Mouse (Mus musculus): Measurements from ENCODE around the gene Cxcl2.

Gene Cxcl2

DNA sequence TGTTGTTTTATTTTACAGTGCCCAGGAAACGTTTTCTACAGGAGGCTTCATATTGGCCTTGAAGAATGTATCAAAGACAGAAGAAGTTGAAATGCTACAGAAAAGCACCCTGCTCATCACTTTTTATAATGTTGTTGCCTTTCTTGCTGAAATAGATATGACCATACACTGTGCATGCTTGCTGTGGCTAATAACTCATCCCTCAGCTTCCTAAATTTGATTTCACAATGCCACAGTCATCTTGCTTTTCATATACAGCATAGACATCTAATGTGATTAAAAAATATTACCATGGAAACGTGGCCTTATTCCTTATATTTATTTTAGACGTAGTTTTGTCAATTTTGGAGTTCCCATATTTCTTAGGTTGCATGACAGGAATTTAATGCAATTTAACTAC lies 6.2 kb upstream of the Cxcl2 start:
- no peak for DNase-seq

DNA sequence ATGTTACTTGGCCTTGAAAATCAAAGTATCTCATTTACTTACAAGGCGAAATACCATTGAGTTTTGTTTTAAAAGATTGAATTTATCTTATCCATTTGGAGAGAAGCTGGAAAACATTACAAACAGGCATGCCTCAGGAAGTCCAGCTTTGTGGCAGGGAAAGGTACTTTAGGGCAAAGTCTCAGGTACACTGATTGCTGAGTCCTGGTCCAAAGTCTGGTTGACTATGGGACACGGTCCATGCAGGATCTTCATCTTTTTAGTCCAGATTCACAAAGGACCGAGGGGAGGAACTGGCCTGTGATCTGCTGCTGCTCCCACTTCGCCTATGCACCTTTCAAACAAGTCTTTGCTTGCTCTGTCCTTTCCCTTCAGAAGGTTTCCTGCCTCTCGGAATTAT lies 4.4 kb upstream of the Cxcl2 start:
- no peak for DNase-seq

DNA sequence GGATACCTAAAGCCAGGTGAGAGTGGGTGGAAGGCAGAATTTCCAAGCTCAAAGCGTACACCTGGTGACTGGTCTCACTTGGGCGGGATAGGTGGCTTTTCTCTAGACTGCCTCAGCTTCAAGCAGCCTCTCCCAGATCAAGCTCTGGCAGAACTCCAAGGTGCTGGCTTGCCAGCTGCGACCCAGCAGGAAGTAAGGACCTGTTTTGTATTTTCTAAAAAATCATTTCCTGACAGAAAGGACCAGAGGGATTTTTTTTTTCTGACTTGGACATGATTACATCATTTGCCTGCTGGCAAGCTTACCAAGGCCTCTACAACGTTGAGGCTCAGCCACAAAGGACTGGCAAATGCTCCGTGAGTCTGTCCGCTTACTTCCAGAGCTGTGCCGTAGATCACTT lies 3.5 kb upstream of the Cxcl2 start:
- DNase-seq, result peak; percentile 79 to 82

DNA sequence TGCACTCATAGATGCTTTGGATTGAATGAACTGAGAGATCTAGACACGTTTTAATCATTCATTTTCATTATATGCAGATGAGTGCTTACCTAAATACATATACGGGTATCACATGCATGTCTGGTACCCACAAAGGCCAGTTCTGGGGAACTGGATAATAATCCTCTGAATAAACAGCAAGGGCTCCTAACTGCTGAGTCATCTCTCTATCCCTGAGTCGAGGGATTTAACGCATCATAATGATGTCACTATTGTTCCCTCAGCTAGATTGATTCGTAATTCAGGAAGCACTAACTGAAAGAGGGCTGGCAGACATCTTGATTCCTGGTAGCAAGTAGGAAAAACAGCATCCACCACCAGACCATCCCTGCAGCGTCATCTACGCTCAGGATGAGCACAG lies 3.0 kb upstream of the Cxcl2 start:
- DNase-seq, result no peak

DNA sequence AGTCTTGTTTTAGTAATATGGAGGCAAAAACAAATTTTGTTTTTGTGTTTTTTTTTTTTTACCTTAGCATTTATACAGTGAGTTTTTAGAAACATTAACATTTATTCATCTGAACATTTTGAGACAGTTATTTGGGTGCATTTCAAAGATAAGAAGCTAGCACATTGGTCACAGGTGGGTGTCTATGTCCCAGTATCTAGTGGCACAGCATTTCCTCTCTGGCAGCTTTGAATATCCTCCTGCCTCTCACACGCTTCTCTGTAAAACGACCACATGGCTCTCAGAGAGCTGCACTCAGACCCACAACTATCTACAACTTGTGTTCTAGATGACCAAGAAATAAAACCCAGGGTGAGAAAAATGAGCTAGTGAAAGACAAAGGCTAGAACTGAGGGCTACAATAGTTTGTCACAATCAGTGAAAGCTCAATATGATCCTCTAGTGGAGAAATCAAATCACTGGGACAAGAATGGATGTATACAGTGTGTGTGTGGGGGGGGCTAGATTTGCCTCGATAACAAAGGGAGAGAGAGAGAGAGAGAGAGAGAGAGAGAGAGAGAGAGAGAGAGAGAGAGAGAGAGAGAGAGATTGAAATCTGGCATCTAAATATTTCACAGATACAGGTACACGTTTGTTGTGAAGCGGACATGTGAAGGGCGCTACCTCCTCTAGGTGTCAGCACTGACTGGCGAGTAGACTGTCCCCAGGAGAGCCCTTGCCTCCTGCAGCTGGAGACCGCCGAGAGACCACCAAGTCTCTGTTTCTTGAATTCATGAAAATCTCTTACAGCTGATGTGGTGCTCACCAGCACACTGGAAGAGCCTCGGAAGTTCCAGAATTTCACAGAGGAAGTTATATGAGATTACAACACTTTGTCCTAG lies 1.1 kb upstream of the Cxcl2 start:
- DNase-seq, result peak; percentile 32 to 40

DNA sequence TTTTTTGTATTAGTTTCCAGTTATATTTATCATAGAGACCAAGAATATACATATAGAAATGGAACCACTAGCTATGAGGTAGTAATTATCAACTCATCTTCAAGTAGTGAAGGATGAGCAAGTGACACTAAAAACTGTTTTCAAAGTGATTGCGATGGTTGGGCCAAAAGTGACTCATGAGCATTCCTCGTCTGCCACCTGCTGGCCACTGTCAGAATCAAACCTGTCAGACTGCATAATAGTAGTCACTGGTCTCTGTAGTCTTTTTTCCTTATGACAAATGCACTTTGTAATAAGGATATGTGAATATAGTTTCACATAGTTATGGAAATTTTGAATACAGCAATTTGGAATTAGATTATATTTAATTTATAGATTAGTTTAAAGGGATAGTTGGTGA lies 5.3 kb downstream of the Cxcl2 start:
- peak; percentile 78 to 80 for DNase-seq

DNA sequence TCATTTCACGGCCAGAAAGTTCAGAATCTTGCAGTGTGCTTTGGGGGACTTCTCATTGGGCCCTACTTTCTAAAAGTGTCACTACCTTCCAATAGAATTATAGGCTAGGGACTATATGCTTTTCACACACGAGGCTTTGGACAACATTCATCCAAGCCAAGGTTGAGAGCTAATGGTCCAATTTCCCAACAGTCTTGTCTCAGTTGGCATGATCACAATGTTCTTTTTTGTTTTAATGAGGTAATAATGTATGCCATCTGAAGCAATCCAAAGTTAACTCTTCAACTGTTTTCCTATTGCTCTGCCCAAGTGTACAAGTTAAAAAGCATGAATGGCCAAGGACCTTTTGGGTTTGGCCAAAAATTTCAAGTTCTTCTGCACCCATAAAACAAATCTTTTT lies 15.8 kb downstream of the Cxcl2 start:
- no peak for DNase-seq

DNA sequence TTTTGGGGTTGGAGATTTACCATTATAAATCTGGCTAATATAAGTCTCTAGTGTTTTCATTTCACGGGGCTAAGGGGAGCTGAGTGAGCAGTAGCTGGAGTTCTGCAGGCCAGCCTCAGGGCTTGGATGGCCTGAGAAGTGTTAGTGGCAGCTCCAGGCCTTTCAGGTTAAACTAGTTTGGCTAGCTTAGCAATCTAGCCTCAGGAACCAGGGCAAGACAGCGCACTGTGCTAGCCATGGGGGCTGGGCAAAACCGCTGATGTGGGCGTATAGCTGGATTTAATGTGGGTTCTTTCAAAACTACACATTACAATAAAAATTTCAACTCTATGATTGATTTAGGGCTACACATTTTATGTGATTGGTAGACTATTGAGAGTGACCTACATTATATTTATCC lies 19.3 kb downstream of the Cxcl2 start:
- DNase-seq, result no peak

DNA sequence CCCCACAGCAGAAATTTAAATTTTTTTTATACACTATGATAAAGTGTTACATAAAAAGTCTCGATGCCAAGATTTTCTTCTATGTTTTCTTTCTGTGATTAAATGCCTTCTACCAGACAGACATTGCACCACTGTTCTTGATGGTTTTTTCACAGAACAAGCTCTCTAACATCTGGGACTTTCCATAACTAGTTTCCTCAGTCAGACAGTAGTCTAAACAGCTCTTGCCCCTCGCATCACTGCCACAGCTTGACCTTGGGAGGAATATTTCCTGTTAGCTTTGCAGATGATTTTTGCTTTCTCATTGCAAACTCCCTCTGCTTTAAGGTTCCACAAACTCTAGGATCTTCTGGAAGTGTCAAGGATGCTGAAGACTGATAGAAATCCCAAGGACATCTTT lies 26.9 kb downstream of the Cxcl2 start:
- no peak for DNase-seq

DNA sequence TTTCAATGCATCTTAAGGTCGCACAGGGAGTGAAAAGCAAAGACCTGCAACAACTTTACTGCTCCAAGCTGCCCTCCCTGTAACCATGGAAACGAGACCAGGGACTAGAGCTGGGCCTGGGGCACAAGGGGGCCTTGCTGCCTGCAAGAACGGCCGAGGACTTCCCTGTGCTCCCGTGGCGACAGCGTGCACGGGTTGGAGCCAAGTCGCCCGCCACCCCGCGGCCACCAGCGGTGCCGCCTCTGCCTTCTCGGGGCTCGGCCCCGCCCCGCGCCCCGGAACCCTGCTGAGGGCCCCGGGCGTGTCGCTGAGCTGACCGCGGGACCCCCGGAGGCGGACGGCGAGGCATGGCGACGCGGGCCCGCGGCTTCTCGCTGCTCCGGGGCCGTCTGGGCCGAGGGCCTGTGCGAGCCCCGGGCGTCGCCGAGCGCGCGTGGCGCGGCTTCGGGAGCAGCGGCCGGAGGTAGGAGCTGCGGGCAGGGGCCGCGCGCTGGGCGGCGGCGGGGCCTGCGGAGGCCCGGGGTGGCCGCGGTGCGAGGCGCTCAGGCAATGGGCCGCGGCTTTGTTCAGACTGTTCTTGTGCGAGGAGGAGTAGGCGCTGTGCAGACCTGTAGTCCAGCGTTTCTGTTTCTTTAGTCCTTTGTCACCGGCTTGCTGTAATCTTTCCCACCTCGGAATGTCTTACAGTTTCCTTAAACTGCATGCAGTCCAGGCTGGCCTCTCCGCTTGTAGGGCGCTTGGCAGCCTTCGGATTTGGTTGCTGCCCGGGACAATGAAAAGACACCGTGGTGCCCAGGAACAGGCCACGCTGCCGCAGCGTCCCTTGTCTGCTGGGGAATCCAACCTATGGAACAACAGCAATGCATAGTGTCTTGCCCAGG lies 27.5 kb downstream of the Cxcl2 start, which contains the start of gene Mthfd2l:
TSS of gene Mthfd2l (plus strand) at position 147 of the 881 bp plus-strand sequence.
- peak; percentile 90 to 92 for DNase-seq

DNA sequence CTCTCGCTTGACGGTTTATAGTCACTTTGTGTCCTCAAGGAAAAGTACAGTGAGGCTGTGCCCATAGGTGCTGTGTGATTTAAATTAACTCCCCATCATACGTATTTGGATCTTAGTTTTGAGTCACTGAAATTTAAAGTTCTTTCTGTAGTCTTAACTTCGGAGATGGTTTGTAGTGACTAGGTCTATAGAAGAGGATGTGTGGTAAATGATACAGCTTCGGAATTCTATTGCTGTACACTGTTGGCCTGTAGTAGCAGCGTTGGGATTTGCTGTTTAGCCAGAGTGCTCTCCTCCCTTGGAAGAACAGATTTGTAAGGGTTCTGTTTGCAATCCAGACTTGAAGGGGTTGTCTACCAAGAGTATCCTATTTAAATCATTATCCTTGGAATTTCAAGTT lies 28.2 kb downstream of the Cxcl2 start:
- peak in 1 of 2 experiments; percentile 16 for DNase-seq

DNA sequence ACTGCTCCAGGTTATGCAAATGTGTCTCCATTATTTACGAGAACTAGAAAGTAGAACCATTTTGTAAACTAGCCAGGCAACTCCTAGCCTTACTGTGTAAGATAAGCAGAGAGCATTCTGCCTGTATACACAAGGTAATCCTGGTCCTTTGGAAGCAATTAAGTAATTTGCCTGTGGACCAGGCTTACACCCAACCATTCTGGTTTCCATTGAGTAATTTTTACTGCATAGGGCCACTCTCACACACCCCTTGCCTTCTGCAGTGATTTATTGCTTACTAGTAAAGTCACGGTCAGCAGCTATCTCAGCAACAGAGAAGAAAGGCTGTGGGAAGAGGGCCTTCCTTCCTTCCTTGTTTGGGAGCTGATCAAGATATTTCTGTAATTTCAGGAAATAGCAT lies 33.0 kb downstream of the Cxcl2 start:
- DNase-seq, result no peak

DNA sequence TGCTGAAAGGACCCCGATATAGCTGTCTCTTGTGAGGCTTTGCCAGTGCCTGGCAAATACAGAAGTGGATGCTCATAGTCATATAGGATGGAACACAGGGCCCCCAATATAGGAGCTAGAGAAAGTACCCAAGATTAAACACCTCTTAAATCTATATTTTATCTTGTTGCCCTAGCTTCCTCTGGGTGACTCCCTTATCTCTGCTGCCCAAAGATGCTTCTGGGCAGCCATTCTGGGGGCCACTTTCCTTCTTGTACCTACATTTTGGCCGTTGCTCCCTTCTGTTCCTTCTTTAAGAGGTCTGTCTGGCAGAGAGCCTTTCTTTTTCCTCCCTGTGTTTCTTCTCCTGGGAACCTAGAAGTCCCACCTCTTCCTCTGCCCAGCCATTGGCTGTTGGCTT lies 41.8 kb downstream of the Cxcl2 start:
- no peak for DNase-seq

DNA sequence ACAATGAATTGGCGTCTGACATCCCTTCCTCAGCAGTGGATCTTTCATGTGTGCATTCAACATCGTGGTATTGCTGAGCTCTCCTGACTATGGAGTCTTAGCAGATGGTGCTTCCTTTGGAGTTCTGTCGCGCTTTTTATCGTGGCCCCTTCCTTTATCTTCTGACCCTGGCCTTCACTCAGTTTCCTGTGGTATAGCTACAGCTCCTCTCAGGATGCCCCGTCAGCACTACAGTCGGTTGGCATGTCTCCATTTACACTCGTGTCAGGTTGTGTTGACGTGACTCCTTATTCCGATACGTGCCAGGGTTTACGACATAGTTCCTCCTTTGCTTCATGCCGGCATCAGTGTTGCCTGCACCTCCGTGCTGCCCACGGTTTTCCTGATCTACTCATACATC lies 45.8 kb downstream of the Cxcl2 start:
- DNase-seq, result no peak

DNA sequence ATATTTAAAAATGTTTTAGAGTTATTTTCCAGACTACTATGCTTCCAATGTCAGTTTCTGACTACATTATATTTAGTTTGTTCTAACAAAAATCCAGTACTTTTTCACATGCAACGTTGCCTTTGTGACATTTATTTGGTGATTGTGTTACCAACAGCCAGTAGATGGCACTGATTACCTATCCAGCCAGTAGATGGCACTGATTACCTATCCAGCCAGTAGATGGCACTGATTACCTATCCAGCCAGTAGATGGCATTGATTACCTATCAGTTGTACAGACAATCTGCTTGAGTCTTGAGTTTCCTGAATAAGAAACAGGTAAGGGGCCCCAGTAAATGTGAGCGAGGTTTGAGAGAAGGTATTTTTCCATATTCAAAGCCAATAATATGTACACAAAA lies 47.8 kb downstream of the Cxcl2 start:
- peak; percentile 75 to 77 for DNase-seq

DNA sequence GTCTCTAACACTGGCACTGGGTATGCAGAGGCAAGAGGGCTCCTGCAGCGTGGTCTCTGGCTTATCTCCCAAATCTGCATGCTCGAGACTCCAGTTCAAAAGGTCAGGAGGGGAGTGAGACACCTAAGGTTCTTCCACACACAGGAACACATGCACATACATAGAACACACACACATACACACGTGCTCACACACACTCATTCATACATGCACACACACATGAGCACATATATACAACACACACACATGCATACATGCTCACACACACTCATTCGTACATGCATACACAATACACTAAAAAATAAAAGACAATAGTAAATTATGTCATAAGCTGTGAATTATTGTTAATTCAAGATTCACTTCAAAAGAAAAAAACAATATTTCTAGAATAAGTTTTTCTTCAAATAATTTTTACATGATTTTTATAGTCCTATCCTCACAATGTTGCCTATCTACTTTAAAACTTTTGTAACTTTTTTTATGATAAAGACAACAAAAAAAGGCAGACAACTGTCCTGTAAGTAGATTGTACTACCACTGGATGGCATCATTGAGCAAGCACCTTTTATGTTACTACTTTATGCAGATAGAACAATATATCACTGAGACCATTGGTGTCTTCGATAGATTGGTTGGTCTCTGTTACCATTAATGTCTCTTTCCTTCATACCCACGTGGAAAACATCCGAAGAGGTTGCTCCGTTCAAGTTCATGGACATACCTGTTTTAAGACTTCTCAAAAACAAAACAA lies 49.2 kb downstream of the Cxcl2 start:
- DNase-seq, result peak in 1 of 2 experiments; percentile 20
